Comparison of ENCODE assay signal across 8 mouse cellular contexts in genomic region chr2:24949421-24950188, GRCm38 (mm10). TPM values are rescaled to one million over a fixed set of nuclear protein-coding genes. Genes with fewer than 3 reads are reported as not detected.
DNase-seq lines count a peak whose midpoint lies in the region; ATAC-seq lines count a peak whose summit lies in the region.

Gene Zmynd19 (plus strand): TSS chr2:24949792.

- H3K4me3 ChIP-seq in megakaryocyte, embryonic 14.5 days (replicated peaks) = peak within 1 kb of the TSS; percentile 93

- H3K9me3 ChIP-seq in megakaryocyte, embryonic 14.5 days = no peaks in the 10 kb centered on the region

- peaks cover 2% of the 10 kb centered on the region for H3K27me3 ChIP-seq in megakaryocyte, embryonic 14.5 days (replicated peaks)

- DNase-seq in ZHBTc4 (ENCODE audit: low read depth, low spot score) = peak; percentile 99
- peak; percentile 96 to 97 for DNase-seq in gastrocnemius, adult 8-10 months (ENCODE audit: low spot score in 2 of 2)
- DNase-seq in hindlimb bud, embryonic 11.5 days (ENCODE audit: extremely low spot score, low read depth, low spot score) = peak; percentile 56
- peak; percentile 92 to 96 for DNase-seq in left cerebral cortex, adult 8-10 months (ENCODE audit: low spot score in 2 of 2)
- peak; percentile 98 to 99 for DNase-seq in right cerebral cortex, postnatal 10 days (ENCODE audit: low spot score in 2 of 2)
- peak; percentile 99 for DNase-seq in urinary bladder, postnatal 25 days (ENCODE audit: low spot score)

- peak; percentile 97 for ATAC-seq in common myeloid progenitor, adult 5-6 weeks (replicated peaks; ENCODE audit: low read depth, poor library complexity, severe bottlenecking)

- H3K36me3 ChIP-seq in megakaryocyte, embryonic 14.5 days (replicated peaks; ENCODE audit: low read length) = peaks cover 27% of the 10 kb centered on the region

- H3K4me1 ChIP-seq in megakaryocyte, embryonic 14.5 days = peaks cover 41% of the 10 kb centered on the region

RNA-seq across cellular contexts. Expression of gene Zmynd19, which starts in this region (rescaled TPM):
- total RNA-seq in common myeloid progenitor, adult 5-6 weeks (2017) = 55.2 and 55.5 TPM in 2 replicates
- 10 to 100 TPM; 19.9 to 24.0 (median 23.1) TPM for total RNA-seq in gastrocnemius, adult 8-10 months (2022)
- total RNA-seq in left cerebral cortex, adult 8-10 months (2022) = 10 to 100 TPM; 32.1 to 39.3 (median 37.7) TPM
- 2.9 and 5.7 TPM in 2 replicates for polyA plus RNA-seq in megakaryocyte, embryonic 14.5 days (2012; ENCODE audit: insufficient read depth, low replicate concordance)

Comparison
In these comparisons a context has a peak if more than half of its experiments do, and no peak if none do; other contexts are left out.
1. Peak in every context shown above with its lines: DNase-seq, ATAC-seq and H3K4me3 ChIP-seq.